Mouse (Mus musculus) erythroblast, adult 5-6 weeks (primary cell): ENCODE measurements around the gene Tubgcp2. TPM values are rescaled to one million over a fixed set of nuclear protein-coding genes. Genes with fewer than 3 reads are reported as not detected.
A peak's percentile ranks its signal among the peaks of the same experiment; 100 is the strongest.

Experiments
- ATAC-seq: replicated peaks from 2 replicates; pipeline ENCODE4 v1.8.0; 2016; ENCODE audit warnings: moderate number of reproducible peaks, mild to moderate bottlenecking, moderate TSS enrichment, inconsistent platforms; ENCODE audit not compliant: poor library complexity, low FRiP score, severe bottlenecking
- total RNA-seq, 2 experiments: library from RNA; stranded (forward) in 1 of 2; stranded (reverse) in 1 of 2; fragments of 150-400 nt in 1 of 2; fragments of 200-764, 138-1000 nt in 1 of 2; gene quantifications; 2 replicates each; pipeline versions ENCODE4 v1.2.3 to v1.2.4; 2015 to 2017; ENCODE audit warnings: low replicate concordance in 2 of 2

Tubgcp2 gene
- total RNA-seq, 2 experiments from 2014 or later: 8.3 to 14.6 TPM

- no peak for ATAC-seq
Observed at GRCm38 (mm10) chr7:140048361-140049114, 12.1 kb upstream of the Tubgcp2 start, which contains the start of gene Msx3. Gene Msx3, minus strand, starts transcription at chr7:140049089.

GRCm38 (mm10) chr7:140047811-140048311 is 11.4 kb upstream of the Tubgcp2 start:
- no peak for ATAC-seq

- no peak for ATAC-seq
Observed at GRCm38 (mm10) chr7:140045546-140045945, 9.1 kb upstream of the Tubgcp2 start.

- no peak for ATAC-seq
Observed at GRCm38 (mm10) chr7:140042728-140043127, 6.3 kb upstream of the Tubgcp2 start.

GRCm38 (mm10) chr7:140037171-140037555 is 694 bp upstream of the Tubgcp2 start:
- 0 out of 2 replicates have a peak, but pooled peaks have one; percentile 8 for ATAC-seq

GRCm38 (mm10) chr7:140035456-140035855 is 1.0 kb downstream of the Tubgcp2 start:
- no peak for ATAC-seq

GRCm38 (mm10) chr7:140033386-140033785 is 3.1 kb downstream of the Tubgcp2 start:
- no peak for ATAC-seq

- no peak for ATAC-seq
Observed at GRCm38 (mm10) chr7:140032366-140032765, 4.1 kb downstream of the Tubgcp2 start.

GRCm38 (mm10) chr7:140031771-140032170 is 4.7 kb downstream of the Tubgcp2 start:
- no peak for ATAC-seq

- no peak for ATAC-seq
Observed at GRCm38 (mm10) chr7:140011336-140011735, 25.1 kb downstream of the Tubgcp2 start.

GRCm38 (mm10) chr7:140007781-140008180 is 28.7 kb downstream of the Tubgcp2 start:
- no peak for ATAC-seq

- no peak; the same call in 1 of the 2 replicates for ATAC-seq
Observed at GRCm38 (mm10) chr7:140006861-140007611, 29.4 kb downstream of the Tubgcp2 start.

GRCm38 (mm10) chr7:140004666-140005065 is 31.8 kb downstream of the Tubgcp2 start:
- ATAC-seq: no peak

- no peak for ATAC-seq
Observed at GRCm38 (mm10) chr7:140001086-140001740, 35.3 kb downstream of the Tubgcp2 start.

- ATAC-seq: no peak
Observed at GRCm38 (mm10) chr7:139998691-139999350, 37.6 kb downstream of the Tubgcp2 start.

- ATAC-seq: peak; percentile 27; the same call in 1 of the 2 replicates
Observed at GRCm38 (mm10) chr7:139994676-139995075, 41.8 kb downstream of the Tubgcp2 start.

GRCm38 (mm10) chr7:139994202-139994601 is 42.3 kb downstream of the Tubgcp2 start:
- 0 out of 2 replicates have a peak, but pooled peaks have one; percentile 18 for ATAC-seq

GRCm38 (mm10) chr7:139993532-139993931 is 42.9 kb downstream of the Tubgcp2 start:
- ATAC-seq: no peak

- ATAC-seq: peak; percentile 77
Observed at GRCm38 (mm10) chr7:139992406-139992805, 44.1 kb downstream of the Tubgcp2 start, which contains the start of gene Adam8. Gene Adam8, minus strand, starts transcription at chr7:139992562.
